Mouse (Mus musculus) stomach, postnatal 0 days (tissue): ENCODE data around the gene Ndufa6. TPM values are rescaled to one million over a fixed set of nuclear protein-coding genes. Genes with fewer than 3 reads are reported as not detected.

ENCODE experiments used
- ATAC-seq: fragments of 200-750 bp; cut with Nextera tagmentation; 2 replicates; pipeline ENCODE4 v1.8.0; 2017; ENCODE audit not compliant: low FRiP score, low TSS enrichment
- DNase-seq: peaks from one replicate; pipeline ENCODE4 v3.0.0-alpha.2; 2016; ENCODE audit warnings: low spot score
- H3K27ac ChIP-seq: fragments of 300-500 bp; sonication (generic); replicated peaks from 2 replicates; pipeline ENCODE4 v1.5.1; 2014; ENCODE audit warnings: mild to moderate bottlenecking, control low read depth
- H3K27me3 ChIP-seq: fragments of 300-500 bp; sonication (generic); 2 replicates; pipeline ENCODE4 v1.6.1; 2014; ENCODE audit warnings: low read length; ENCODE audit not compliant: control insufficient read depth, insufficient read depth
- H3K36me3 ChIP-seq: fragments of 300-500 bp; sonication (generic); 2 replicates; pipeline ENCODE4 v1.6.1; 2014; ENCODE audit warnings: low read length, mixed read lengths; ENCODE audit not compliant: control insufficient read depth, insufficient read depth
- H3K4me1 ChIP-seq: fragments of 300-500 bp; sonication (generic); replicated peaks from 2 replicates; pipeline ENCODE4 v1.6.1; 2014; ENCODE audit warnings: antibody characterized with exemption; ENCODE audit not compliant: control insufficient read depth, insufficient read depth
- H3K4me2 ChIP-seq: fragments of 300-500 bp; sonication (generic); replicated peaks from 2 replicates; pipeline ENCODE4 v1.6.1; 2014; ENCODE audit warnings: low read depth, mild to moderate bottlenecking, control low read depth, moderate library complexity
- H3K4me3 ChIP-seq: fragments of 300-500 bp; sonication (generic); 2 replicates; pipeline ENCODE4 v1.5.1; 2014; ENCODE audit warnings: low read depth, low read length, control low read depth
- H3K9ac ChIP-seq: fragments of 300-500 bp; sonication (generic); 2 replicates; pipeline ENCODE4 v1.6.1; 2014; ENCODE audit warnings: mild to moderate bottlenecking, low read length, control low read depth, mixed read lengths
- H3K9me3 ChIP-seq: fragments of 300-500 bp; sonication (generic); 2 replicates; pipeline ENCODE4 v1.6.1; 2016; ENCODE audit warnings: low read length; ENCODE audit not compliant: control insufficient read depth
- CTCF ChIP-seq: IDR thresholded peaks from 2 replicates; pipeline ENCODE4 v1.5.1; 2016; ENCODE audit warnings: antibody characterized with exemption, low read depth, mild to moderate bottlenecking, moderate library complexity
- EP300 ChIP-seq: optimal IDR thresholded peaks from 2 replicates; pipeline ENCODE3; 2016; ENCODE audit warnings: antibody characterized with exemption
- WGBS: fragments of 180-500 bp; shearing (Covaris S2); extraction: QIAGEN DNeasy Blood & Tissue Kit; methylation state at CpG from one replicate; pipeline ENCODE4 v1.1.7; 2014; 5-methylcytosine and 5-hydroxymethylcytosine counted together
- polyA plus RNA-seq: library from polyadenylated mRNA; unstranded; fragments of >200 nt; fragmentation: Nextera tagmentation; extraction: Ambion mirVana; gene quantifications from 2 replicates; pipeline ENCODE4 v1.2.1, GENCODE M21; 2015

Ndufa6 gene
- polyA plus RNA-seq, 1 experiment from 2014 or later = 514 TPM

DNA sequence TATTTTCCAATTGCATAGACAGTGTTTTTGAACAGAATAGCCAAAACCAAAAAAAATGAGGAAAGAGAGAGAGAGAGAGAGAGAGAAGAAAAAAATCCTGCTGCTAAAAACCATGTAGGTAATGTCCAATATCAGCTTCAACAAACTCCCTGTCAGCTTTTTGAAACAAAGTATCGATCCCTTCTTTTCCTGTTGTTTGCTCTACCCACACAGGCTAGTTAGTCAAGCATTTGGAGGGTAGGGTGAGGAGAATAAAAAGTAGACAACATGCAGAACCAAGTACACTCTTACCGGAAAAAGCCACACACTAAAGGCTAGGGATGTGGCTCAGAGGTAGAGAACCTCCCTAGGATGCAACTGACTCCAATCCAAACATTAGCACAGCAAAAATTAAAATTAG is 31.6 kb upstream of the Ndufa6 start:
- TF ChIP-seq CTCF = no peak
- no peak for TF ChIP-seq EP300
- 58% methylated on average over 2 of the region's 2 CpGs for WGBS
- Histone ChIP-seq H3K36me3 (no peaks in the 10 kb centered on the region), H3K9ac (no peak overlapping the region), H3K4me2 (no peak overlapping the region), H3K9me3 (no peaks in the 10 kb centered on the region), H3K4me3 (no peak overlapping the region), H3K27ac (no peak overlapping the region), H3K27me3 (no peaks in the 10 kb centered on the region), H3K4me1 (no peaks in the 10 kb centered on the region)
- ATAC-seq (no peak), DNase-seq (no peak)

DNA sequence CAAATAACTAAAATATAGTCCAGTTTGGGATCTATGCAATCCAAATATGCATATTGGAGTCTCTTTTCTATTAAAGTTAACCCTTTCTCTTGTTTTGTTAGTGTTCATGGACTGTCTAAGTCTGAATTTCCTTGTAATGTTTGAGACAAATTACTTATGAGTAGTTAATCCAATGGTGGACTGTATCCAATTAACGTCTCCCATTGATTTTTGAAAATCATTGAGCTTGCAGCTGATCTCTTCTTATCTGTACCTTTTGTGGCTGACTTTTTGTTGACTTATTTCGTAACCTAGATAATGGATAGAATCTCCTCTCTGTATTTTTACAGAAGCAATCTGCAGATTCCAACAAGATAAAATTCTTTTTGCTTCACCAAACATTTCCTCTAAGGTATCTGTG is 28.3 kb upstream of the Ndufa6 start:
- H3K4me2 ChIP-seq = no peak overlapping the region
- DNase-seq (no peak), ATAC-seq (no peak)
- no peaks in the 10 kb centered on the region for H3K27me3 ChIP-seq
- no peak overlapping the region for H3K4me3 ChIP-seq
- no peak overlapping the region for H3K27ac ChIP-seq
- H3K9me3 ChIP-seq = no peaks in the 10 kb centered on the region
- no peak overlapping the region for H3K9ac ChIP-seq
- H3K36me3 ChIP-seq = no peaks in the 10 kb centered on the region
- no peak for TF ChIP-seq CTCF
- H3K4me1 ChIP-seq = no peaks in the 10 kb centered on the region; the same call in 1 of the 2 replicates
- 82% methylated on average over 2 of the region's 2 CpGs for WGBS

DNA sequence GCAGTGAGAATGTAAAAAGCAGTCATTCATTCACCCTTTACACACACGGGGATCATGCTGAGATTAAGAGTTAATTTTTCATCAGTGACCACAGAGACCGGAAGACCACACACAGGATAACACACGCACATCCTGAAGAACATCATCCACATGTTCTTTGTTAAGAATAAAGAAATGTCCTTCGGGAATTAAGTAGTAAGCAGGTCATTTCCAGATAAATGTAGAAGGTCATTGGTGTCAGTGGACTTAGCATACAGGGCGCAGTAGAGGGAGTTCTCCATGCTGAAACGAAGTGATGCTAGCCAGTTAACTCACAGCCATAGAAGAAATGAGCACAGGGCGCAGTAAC is 26.6 kb upstream of the Ndufa6 start:
- H3K9me3 ChIP-seq = no peaks in the 10 kb centered on the region
- peak overlapping the region; percentile 76 for H3K27ac ChIP-seq
- H3K9ac ChIP-seq = no peak overlapping the region
- H3K36me3 ChIP-seq = no peaks in the 10 kb centered on the region
- peak overlapping the region; percentile 72 for H3K4me2 ChIP-seq
- H3K27me3 ChIP-seq = no peaks in the 10 kb centered on the region
- ATAC-seq = no peak
- H3K4me3 ChIP-seq = peak overlapping the region; percentile 17
- H3K4me1 ChIP-seq = no peaks in the 10 kb centered on the region; the same call in 1 of the 2 replicates
- TF ChIP-seq CTCF (no peak), EP300 (no peak)
- 28% methylated on average over 7 of the region's 7 CpGs for WGBS
- no peak for DNase-seq

DNA sequence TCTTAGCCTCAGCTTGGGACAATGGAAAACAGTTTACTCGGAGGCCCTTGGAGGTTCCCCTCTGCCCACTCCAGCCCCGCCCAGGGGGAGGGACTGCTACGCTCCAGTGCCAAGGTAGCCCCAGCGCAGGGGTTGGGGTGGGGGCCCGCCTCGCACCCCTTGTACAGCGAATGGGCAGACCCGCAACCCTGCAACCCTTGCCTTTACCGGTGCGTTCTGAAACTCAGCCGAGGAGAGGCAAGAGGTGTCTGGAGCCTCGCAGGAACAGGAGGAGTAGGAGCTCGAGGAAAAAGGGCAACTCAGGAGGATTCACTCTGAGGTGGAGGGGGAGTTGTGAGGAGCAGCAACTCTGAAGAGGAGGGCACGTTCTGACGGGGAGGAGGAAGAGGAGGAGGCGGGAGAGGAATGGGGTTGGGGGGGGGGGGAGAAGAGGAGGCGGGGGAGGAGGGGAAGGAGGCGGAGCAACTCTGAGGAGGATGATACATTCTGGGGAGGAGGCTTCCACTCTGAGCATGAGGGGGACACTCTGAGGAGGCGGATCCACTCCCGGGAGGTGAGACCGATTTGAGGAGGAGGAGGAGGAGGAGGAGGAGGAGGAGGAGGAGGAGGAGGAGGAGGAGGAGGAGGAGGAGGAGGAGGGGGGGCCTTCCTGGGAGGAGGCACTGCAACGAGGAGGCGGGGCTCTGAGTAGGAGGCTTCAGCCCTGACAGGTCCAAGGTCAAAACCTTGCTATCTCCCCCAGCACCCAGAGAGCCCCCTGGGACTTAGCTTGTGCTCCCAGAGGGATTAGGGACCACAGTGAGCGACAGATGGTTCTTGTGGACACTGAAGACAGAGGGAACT is 26.0 kb upstream of the Ndufa6 start, which contains the start of gene Cyp2d22:
Gene Cyp2d22, minus strand, starts transcription at position 390 of the 843 bp plus-strand sequence.
- 9% methylated on average over 16 of the region's 24 CpGs for WGBS
- Histone ChIP-seq H3K9me3 (no peaks in the 10 kb centered on the region), H3K27me3 (no peaks in the 10 kb centered on the region), H3K27ac (peak within 1 kb of the TSS; percentile 92), H3K36me3 (no peaks in the 10 kb centered on the region), H3K4me3 (peak within 1 kb of the TSS; percentile 45), H3K9ac (peak within 1 kb of the TSS; percentile 71), H3K4me2 (peak within 1 kb of the TSS; percentile 72), H3K4me1 (no peaks in the 10 kb centered on the region; the same call in 1 of the 2 replicates)
- ATAC-seq = peak; percentile 76
- TF ChIP-seq EP300 = no peak
- no peak for TF ChIP-seq CTCF
- DNase-seq = peak; percentile 47

DNA sequence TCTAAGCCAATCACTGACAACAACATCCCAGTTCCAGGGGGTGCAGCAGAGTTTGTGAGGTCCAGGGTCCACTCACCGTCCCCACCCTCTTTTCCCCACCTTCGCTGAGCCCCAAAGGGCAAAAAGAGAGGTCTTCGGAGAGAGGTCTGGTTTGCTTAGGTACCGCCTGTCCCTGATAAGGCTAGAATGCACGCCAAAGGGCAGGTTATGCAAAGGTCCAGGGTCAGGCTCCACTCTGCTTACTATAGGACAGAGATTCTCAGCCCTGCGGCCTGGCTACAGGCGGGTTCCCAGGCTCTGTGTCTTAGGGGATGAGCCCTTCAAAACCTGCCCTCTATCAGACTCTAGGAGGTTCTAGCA is 25.4 kb upstream of the Ndufa6 start:
- Histone ChIP-seq H3K9me3 (no peaks in the 10 kb centered on the region), H3K36me3 (no peaks in the 10 kb centered on the region), H3K27ac (peak overlapping the region; percentile 92), H3K9ac (peak overlapping the region; percentile 71), H3K4me2 (peak overlapping the region; percentile 72), H3K4me3 (peak overlapping the region; percentile 45), H3K4me1 (no peaks in the 10 kb centered on the region; the same call in 1 of the 2 replicates), H3K27me3 (no peaks in the 10 kb centered on the region)
- TF ChIP-seq EP300 (no peak), CTCF (no peak)
- DNase-seq (no peak), ATAC-seq (peak; percentile 31; the same call in 1 of the 2 replicates)
- WGBS = 30% methylated on average over 7 of the region's 7 CpGs
